Mouse (Mus musculus): ENCODE results near the gene Hlcs. TPM values are rescaled to one million over a fixed set of nuclear protein-coding genes. Genes with fewer than 3 reads are reported as not detected.

Hlcs gene
- polyA plus RNA-seq, 1 experiment from 2014 or later: 8.4 TPM

GRCm38 (mm10) chr16:94289138-94290072 lies 24.0 kb downstream of the Hlcs start:
- peak; percentile 50 for DNase-seq (ENCODE audit: low spot score)
- Histone ChIP-seq H3K36me3 (ENCODE audit: control insufficient read depth, insufficient read depth, low read length) (no peaks in the 10 kb centered on the region), H3K4me3 (ENCODE audit: low read depth, low read length) (peak overlapping the region; percentile 72), H3K4me2 (ENCODE audit: low read depth, severe bottlenecking) (peak overlapping the region; percentile 99), H3K9me3 (ENCODE audit: control insufficient read depth, low read length) (no peaks in the 10 kb centered on the region), H3K27me3 (ENCODE audit: control insufficient read depth, insufficient read depth, low read length) (no peaks in the 10 kb centered on the region), H3K9ac (ENCODE audit: low read length) (peak overlapping the region; percentile 79), H3K27ac (replicated peaks; ENCODE audit: low read depth, low read length) (no peak overlapping the region), H3K4me1 (ENCODE audit: control insufficient read depth, insufficient read depth, low read length) (no peaks in the 10 kb centered on the region)
- WGBS: 16% methylated on average over 37 of the region's 39 CpGs
- peak; percentile 56 for ATAC-seq (ENCODE audit: insufficient number of reproducible peaks, low FRiP score, low TSS enrichment, low read depth)

GRCm38 (mm10) chr16:94287826-94288225 lies 25.5 kb downstream of the Hlcs start:
- 83% methylated on average over 9 of the region's 9 CpGs for WGBS
- Histone ChIP-seq H3K27ac (replicated peaks; ENCODE audit: low read depth, low read length) (no peak overlapping the region), H3K4me2 (ENCODE audit: low read depth, severe bottlenecking) (no peak overlapping the region), H3K9me3 (ENCODE audit: control insufficient read depth, low read length) (no peaks in the 10 kb centered on the region), H3K9ac (ENCODE audit: low read length) (no peak overlapping the region), H3K4me1 (ENCODE audit: control insufficient read depth, insufficient read depth, low read length) (no peaks in the 10 kb centered on the region), H3K36me3 (ENCODE audit: control insufficient read depth, insufficient read depth, low read length) (no peaks in the 10 kb centered on the region), H3K27me3 (ENCODE audit: control insufficient read depth, insufficient read depth, low read length) (no peaks in the 10 kb centered on the region), H3K4me3 (ENCODE audit: low read depth, low read length) (no peak overlapping the region)
- no peak for DNase-seq (ENCODE audit: low spot score)
- no peak for ATAC-seq (ENCODE audit: insufficient number of reproducible peaks, low FRiP score, low TSS enrichment, low read depth)

GRCm38 (mm10) chr16:94283972-94284371 lies 29.4 kb downstream of the Hlcs start:
- no peak for ATAC-seq (ENCODE audit: insufficient number of reproducible peaks, low FRiP score, low TSS enrichment, low read depth)
- 85% methylated on average over 3 of the region's 3 CpGs for WGBS

GRCm38 (mm10) chr16:94270826-94271225 lies 42.5 kb downstream of the Hlcs start:
- DNase-seq (ENCODE audit: low spot score) (no peak), ATAC-seq (ENCODE audit: insufficient number of reproducible peaks, low FRiP score, low TSS enrichment, low read depth) (no peak)
- H3K9ac ChIP-seq (ENCODE audit: low read length): no peak overlapping the region
- no peak overlapping the region for H3K27ac ChIP-seq (replicated peaks; ENCODE audit: low read depth, low read length)
- no peak overlapping the region for H3K4me3 ChIP-seq (ENCODE audit: low read depth, low read length)
- H3K4me1 ChIP-seq (ENCODE audit: control insufficient read depth, insufficient read depth, low read length): no peaks in the 10 kb centered on the region
- no peaks in the 10 kb centered on the region for H3K9me3 ChIP-seq (ENCODE audit: control insufficient read depth, low read length)
- no peak overlapping the region for H3K4me2 ChIP-seq (ENCODE audit: low read depth, severe bottlenecking)
- H3K36me3 ChIP-seq (ENCODE audit: control insufficient read depth, insufficient read depth, low read length): peaks cover 3% of the 10 kb centered on the region; the same call in 1 of the 2 replicates
- H3K27me3 ChIP-seq (ENCODE audit: control insufficient read depth, insufficient read depth, low read length): no peaks in the 10 kb centered on the region
- 88% methylated on average over 6 of the region's 6 CpGs for WGBS

More at GRCm38 (mm10) chr16:94283972-94284371, 29.4 kb downstream of the Hlcs start:
- no peak for DNase-seq (ENCODE audit: low spot score)
- no peak overlapping the region for H3K9ac ChIP-seq (ENCODE audit: low read length)
- no peak overlapping the region for H3K4me2 ChIP-seq (ENCODE audit: low read depth, severe bottlenecking)
- no peaks in the 10 kb centered on the region for H3K27me3 ChIP-seq (ENCODE audit: control insufficient read depth, insufficient read depth, low read length)
- peaks cover 3% of the 10 kb centered on the region; the same call in 1 of the 2 replicates for H3K36me3 ChIP-seq (ENCODE audit: control insufficient read depth, insufficient read depth, low read length)
- no peaks in the 10 kb centered on the region for H3K9me3 ChIP-seq (ENCODE audit: control insufficient read depth, low read length)
- H3K4me3 ChIP-seq (ENCODE audit: low read depth, low read length): no peak overlapping the region
- no peak overlapping the region for H3K27ac ChIP-seq (replicated peaks; ENCODE audit: low read depth, low read length)
- no peaks in the 10 kb centered on the region for H3K4me1 ChIP-seq (ENCODE audit: control insufficient read depth, insufficient read depth, low read length)

- Histone ChIP-seq H3K4me2 (ENCODE audit: low read depth, severe bottlenecking) (no peak overlapping the region), H3K9ac (ENCODE audit: low read length) (no peak overlapping the region; the same call in 1 of the 2 replicates), H3K4me3 (ENCODE audit: low read depth, low read length) (no peak overlapping the region), H3K36me3 (ENCODE audit: control insufficient read depth, insufficient read depth, low read length) (peaks cover 3% of the 10 kb centered on the region; the same call in 1 of the 2 replicates), H3K27ac (replicated peaks; ENCODE audit: low read depth, low read length) (no peak overlapping the region), H3K4me1 (ENCODE audit: control insufficient read depth, insufficient read depth, low read length) (no peaks in the 10 kb centered on the region), H3K27me3 (ENCODE audit: control insufficient read depth, insufficient read depth, low read length) (no peaks in the 10 kb centered on the region), H3K9me3 (ENCODE audit: control insufficient read depth, low read length) (no peaks in the 10 kb centered on the region)
- WGBS: 8% methylated on average over 9 of the region's 9 CpGs
- DNase-seq (ENCODE audit: low spot score) (peak; percentile 95), ATAC-seq (ENCODE audit: insufficient number of reproducible peaks, low FRiP score, low TSS enrichment, low read depth) (peak; percentile 24; the same call in 1 of the 2 replicates)
Observed at GRCm38 (mm10) chr16:94269635-94270034, 43.7 kb downstream of the Hlcs start.

- H3K4me2 ChIP-seq (ENCODE audit: low read depth, severe bottlenecking): no peak overlapping the region
- DNase-seq (ENCODE audit: low spot score): no peak
Observed at GRCm38 (mm10) chr16:94268205-94268604, 45.2 kb downstream of the Hlcs start.

GRCm38 (mm10) chr16:94264611-94265010 lies 48.8 kb downstream of the Hlcs start:
- H3K9ac ChIP-seq (ENCODE audit: low read length): no peak overlapping the region
- H3K27ac ChIP-seq (replicated peaks; ENCODE audit: low read depth, low read length): no peak overlapping the region
- no peak overlapping the region for H3K4me3 ChIP-seq (ENCODE audit: low read depth, low read length)
- H3K27me3 ChIP-seq (ENCODE audit: control insufficient read depth, insufficient read depth, low read length): no peaks in the 10 kb centered on the region
- no peaks in the 10 kb centered on the region for H3K4me1 ChIP-seq (ENCODE audit: control insufficient read depth, insufficient read depth, low read length)
- no peak for ATAC-seq (ENCODE audit: insufficient number of reproducible peaks, low FRiP score, low TSS enrichment, low read depth)
- DNase-seq (ENCODE audit: low spot score): no peak
- H3K9me3 ChIP-seq (ENCODE audit: control insufficient read depth, low read length): no peaks in the 10 kb centered on the region
- WGBS: 74% methylated on average over 6 of the region's 6 CpGs
- no peak overlapping the region for H3K4me2 ChIP-seq (ENCODE audit: low read depth, severe bottlenecking)
- H3K36me3 ChIP-seq (ENCODE audit: control insufficient read depth, insufficient read depth, low read length): 0 out of 2 replicates have a peak, but pooled peaks cover 3% of the 10 kb centered on the region

More at GRCm38 (mm10) chr16:94268205-94268604, 45.2 kb downstream of the Hlcs start:
- WGBS: 82% methylated on average over 14 of the region's 14 CpGs
- Histone ChIP-seq H3K9ac (ENCODE audit: low read length) (no peak overlapping the region), H3K4me1 (ENCODE audit: control insufficient read depth, insufficient read depth, low read length) (no peaks in the 10 kb centered on the region), H3K4me3 (ENCODE audit: low read depth, low read length) (no peak overlapping the region), H3K27me3 (ENCODE audit: control insufficient read depth, insufficient read depth, low read length) (no peaks in the 10 kb centered on the region), H3K36me3 (ENCODE audit: control insufficient read depth, insufficient read depth, low read length) (0 out of 2 replicates have a peak, but pooled peaks cover 3% of the 10 kb centered on the region), H3K27ac (replicated peaks; ENCODE audit: low read depth, low read length) (no peak overlapping the region), H3K9me3 (ENCODE audit: control insufficient read depth, low read length) (no peaks in the 10 kb centered on the region)
- no peak for ATAC-seq (ENCODE audit: insufficient number of reproducible peaks, low FRiP score, low TSS enrichment, low read depth)

GRCm38 (mm10) chr16:94262501-94262900 lies 50.9 kb downstream of the Hlcs start:
- DNase-seq (ENCODE audit: low spot score) (no peak), ATAC-seq (ENCODE audit: insufficient number of reproducible peaks, low FRiP score, low TSS enrichment, low read depth) (no peak)
- H3K9me3 ChIP-seq (ENCODE audit: control insufficient read depth, low read length): no peaks in the 10 kb centered on the region
- H3K36me3 ChIP-seq (ENCODE audit: control insufficient read depth, insufficient read depth, low read length): 0 out of 2 replicates have a peak, but pooled peaks cover under 1% of the 10 kb centered on the region
- H3K4me2 ChIP-seq (ENCODE audit: low read depth, severe bottlenecking): no peak overlapping the region
- 90% methylated on average over 19 of the region's 19 CpGs for WGBS
- no peaks in the 10 kb centered on the region for H3K27me3 ChIP-seq (ENCODE audit: control insufficient read depth, insufficient read depth, low read length)
- H3K27ac ChIP-seq (replicated peaks; ENCODE audit: low read depth, low read length): no peak overlapping the region
- no peak overlapping the region for H3K4me3 ChIP-seq (ENCODE audit: low read depth, low read length)
- no peak overlapping the region for H3K9ac ChIP-seq (ENCODE audit: low read length)
- no peaks in the 10 kb centered on the region for H3K4me1 ChIP-seq (ENCODE audit: control insufficient read depth, insufficient read depth, low read length)
